Mouse (Mus musculus): ENCODE results near the gene Fem1a. TPM values are rescaled to one million over a fixed set of nuclear protein-coding genes. Genes with fewer than 3 reads are reported as not detected.
A peak's percentile ranks its signal among the peaks of the same experiment; 100 is the strongest.
"Not testable (repeated sequence)": the region's sequence is repeated elsewhere in the genome, so short reads cannot be mapped to it uniquely, and the experiment has no call there.

Fem1a gene
- polyA plus RNA-seq, 1 experiment from 2014 or later = 15.5 TPM

DNA sequence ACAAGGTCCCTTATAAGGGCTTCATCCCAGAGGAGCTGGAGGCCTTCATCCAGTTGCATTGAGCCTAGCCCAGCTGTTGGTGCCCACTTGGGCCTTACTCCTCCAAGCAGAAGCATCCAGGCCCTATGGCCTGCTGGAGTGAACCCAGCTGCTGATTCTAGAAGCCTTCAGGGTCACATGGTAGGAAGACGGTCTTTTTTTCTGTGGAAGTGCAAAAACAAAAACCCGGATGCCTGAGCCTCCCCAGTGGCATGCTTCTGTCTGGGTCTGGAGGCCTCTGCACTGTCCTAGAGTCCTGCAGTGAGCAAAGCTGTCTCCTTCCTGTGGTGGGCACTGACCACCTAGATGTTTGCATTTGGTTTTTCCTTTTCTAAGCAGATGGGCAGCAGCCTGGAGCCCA lies 2.2 kb downstream of the Fem1a start:
- 81% methylated on average over 2 of the region's 2 CpGs for WGBS
- H3K4me1 ChIP-seq (replicated peaks) = peaks cover 40% of the 10 kb centered on the region
- H3K36me3 ChIP-seq = peaks cover 55% of the 10 kb centered on the region
- H3K27ac ChIP-seq; H3K9me3 ChIP-seq; H3K4me3 ChIP-seq; DNase-seq (ENCODE audit: low spot score); H3K27me3 ChIP-seq (ENCODE audit: insufficient read depth, poor library complexity, severe bottlenecking): not testable (repeated sequence)

DNA sequence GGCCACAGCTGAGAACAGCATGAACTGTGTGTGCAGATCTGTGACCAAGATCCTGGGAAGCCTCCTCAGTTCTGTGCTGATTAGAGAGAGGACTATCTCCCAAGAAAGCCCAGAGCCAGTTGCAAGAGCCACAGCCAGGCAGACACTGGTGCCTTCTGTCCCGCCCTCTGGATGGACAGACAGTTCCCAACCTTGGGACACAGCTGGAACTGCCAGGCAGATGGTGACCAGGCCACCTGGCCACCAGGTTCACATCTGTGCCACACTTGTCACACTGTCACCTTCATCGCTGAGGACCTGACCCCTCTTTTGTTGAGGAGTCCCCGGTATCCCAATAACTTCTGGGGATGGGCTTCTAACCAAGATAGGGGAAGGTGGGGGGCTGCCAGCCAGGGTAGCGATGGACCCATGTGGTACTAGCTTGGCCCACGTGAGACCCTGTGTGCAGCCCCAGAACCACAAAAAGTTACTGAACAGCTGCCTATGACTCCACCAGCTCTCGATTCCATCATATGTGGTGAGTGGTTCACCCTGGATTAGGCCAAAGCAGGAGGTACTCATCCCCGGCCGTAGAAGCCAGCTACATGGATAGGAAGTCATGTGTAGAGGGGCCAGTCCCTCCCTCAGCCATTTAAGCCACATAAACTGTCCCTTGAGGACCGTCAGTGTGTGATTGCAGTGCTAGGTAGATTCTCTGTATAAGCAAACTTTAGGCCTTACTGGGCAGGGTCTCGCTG lies 2.9 kb downstream of the Fem1a start:
- H3K4me3 ChIP-seq = peak overlapping the region; percentile 9; the same call in 1 of the 2 replicates
- WGBS = 92% methylated on average over 10 of the region's 10 CpGs
- no peaks in the 10 kb centered on the region for H3K27me3 ChIP-seq (ENCODE audit: insufficient read depth, poor library complexity, severe bottlenecking)
- H3K27ac ChIP-seq = no peak overlapping the region
- H3K4me1 ChIP-seq (replicated peaks) = peaks cover 40% of the 10 kb centered on the region
- H3K36me3 ChIP-seq = peaks cover 55% of the 10 kb centered on the region
- no peak for DNase-seq (ENCODE audit: low spot score)
- no peaks in the 10 kb centered on the region for H3K9me3 ChIP-seq

DNA sequence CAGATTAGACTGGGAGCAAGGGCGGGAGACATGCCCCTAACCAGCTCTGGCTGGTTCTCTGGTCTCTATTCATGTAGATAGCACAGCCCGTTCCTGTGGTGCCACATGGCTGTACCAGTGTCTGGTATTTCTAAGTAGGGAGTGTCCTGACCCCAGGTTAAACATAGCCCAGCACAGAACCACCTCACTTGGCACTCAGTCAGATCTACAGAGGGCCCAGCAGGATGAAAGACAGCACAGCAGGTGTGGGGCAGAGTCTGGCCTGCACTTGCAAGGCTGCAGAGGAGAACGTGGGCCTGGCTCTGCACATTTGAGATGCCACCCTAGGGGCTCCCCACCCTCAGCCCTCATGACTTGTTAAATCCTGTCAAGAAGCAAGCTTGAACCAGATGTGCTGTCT lies 4.6 kb downstream of the Fem1a start:
- no peaks in the 10 kb centered on the region for H3K27me3 ChIP-seq (ENCODE audit: insufficient read depth, poor library complexity, severe bottlenecking)
- WGBS = 79% methylated on average over 3 of the region's 3 CpGs
- H3K27ac ChIP-seq = no peak overlapping the region
- H3K4me3 ChIP-seq = no peak overlapping the region
- no peaks in the 10 kb centered on the region for H3K9me3 ChIP-seq
- peaks cover 36% of the 10 kb centered on the region for H3K4me1 ChIP-seq (replicated peaks)
- DNase-seq (ENCODE audit: low spot score) = no peak
- H3K36me3 ChIP-seq = peaks cover 65% of the 10 kb centered on the region

DNA sequence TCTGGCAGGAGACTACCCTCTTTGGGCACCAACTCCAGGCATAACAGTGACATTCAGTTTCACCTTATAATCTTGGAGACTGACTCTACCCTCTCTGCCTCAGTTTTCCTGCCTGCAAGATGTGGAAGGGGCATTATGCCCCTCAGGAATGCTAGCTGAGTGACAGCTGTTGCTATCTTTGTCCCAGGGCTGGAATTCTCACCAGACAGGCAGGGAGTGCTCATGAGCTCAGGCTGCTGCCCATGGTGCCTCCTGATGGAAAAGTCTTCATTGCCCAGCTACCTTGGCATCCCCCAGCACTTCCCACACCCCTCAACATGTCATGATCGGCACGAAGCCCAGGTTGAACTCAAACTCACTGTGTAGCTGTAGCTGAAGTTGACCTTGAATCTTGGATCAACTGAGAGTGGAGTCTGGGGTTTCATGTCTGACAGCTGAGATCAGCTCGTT lies 6.1 kb downstream of the Fem1a start:
- no peaks in the 10 kb centered on the region for H3K9me3 ChIP-seq
- 88% methylated on average over 3 of the region's 3 CpGs for WGBS
- no peak overlapping the region for H3K27ac ChIP-seq
- peaks cover 63% of the 10 kb centered on the region for H3K36me3 ChIP-seq
- no peak overlapping the region for H3K4me3 ChIP-seq
- peaks cover 29% of the 10 kb centered on the region for H3K4me1 ChIP-seq (replicated peaks)
- H3K27me3 ChIP-seq (ENCODE audit: insufficient read depth, poor library complexity, severe bottlenecking) = no peaks in the 10 kb centered on the region
- DNase-seq (ENCODE audit: low spot score) = no peak

DNA sequence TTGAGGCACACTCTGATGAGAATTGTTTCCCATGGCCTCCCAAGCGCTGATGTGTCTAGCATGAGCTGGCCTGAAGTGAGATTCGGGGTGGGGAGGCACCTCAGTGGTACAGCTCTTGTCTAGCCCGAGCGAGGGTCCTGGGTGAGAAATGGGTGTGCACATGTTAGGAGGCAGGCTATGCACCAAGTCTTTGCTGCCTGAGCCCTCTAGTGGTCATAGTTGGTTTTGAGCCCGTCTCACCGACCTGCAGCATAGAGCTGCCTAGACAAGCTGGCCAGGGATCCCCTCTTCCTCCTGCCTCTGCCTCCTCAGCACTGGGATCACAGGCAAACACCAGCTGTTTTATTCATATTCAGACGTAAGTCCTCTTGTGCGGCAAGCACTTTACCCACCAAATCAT lies 7.4 kb downstream of the Fem1a start:
- H3K4me1 ChIP-seq (replicated peaks) = peaks cover 15% of the 10 kb centered on the region
- no peak overlapping the region for H3K27ac ChIP-seq
- peak; percentile 79 for DNase-seq (ENCODE audit: low spot score)
- no peak overlapping the region for H3K4me3 ChIP-seq
- peaks cover 51% of the 10 kb centered on the region for H3K36me3 ChIP-seq
- H3K9me3 ChIP-seq = no peaks in the 10 kb centered on the region
- no peaks in the 10 kb centered on the region for H3K27me3 ChIP-seq (ENCODE audit: insufficient read depth, poor library complexity, severe bottlenecking)
- WGBS = 22% methylated on average over 8 of the region's 8 CpGs

DNA sequence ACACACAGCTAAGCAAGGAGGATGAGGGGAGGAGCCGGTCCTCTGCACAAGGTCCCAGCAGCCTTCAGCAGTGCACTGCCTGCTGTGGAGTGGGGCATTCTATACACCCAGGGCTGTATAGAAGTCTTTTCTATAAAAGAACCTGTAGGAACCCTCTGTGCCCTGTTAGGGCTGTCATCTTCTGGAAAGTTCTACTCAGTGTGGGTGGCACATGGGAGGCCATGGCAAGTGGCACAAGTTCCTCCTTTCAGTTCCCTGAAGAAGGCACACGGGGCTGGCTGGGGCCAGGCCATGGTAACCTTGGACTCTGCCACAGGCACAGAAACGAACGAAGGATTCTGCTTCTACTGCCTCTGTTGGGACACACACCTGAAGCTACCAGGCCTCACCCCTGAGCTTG lies 8.4 kb downstream of the Fem1a start:
- peaks cover 13% of the 10 kb centered on the region for H3K4me1 ChIP-seq (replicated peaks)
- 92% methylated on average over 4 of the region's 4 CpGs for WGBS

DNA sequence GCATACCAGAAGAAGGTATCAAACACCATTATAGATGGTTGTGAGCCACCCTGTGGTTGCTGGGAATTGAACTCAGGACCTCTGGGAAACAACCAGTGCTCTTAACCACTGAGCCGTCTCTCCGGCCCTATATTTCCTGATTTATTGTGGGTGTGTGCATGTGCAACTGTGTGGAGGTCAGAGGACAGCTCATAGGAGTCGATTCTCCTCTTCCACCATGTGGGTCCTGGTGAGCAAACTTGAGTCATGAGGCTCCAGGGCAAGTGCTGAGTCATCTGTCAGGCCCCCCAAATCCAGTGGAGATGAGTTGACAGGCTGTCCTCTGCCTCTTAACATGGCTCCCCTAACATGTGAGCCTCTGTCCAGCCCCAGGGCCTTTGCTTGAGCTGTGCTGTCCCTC lies 9.3 kb downstream of the Fem1a start:
- DNase-seq (ENCODE audit: low spot score) = no peak
- Histone ChIP-seq H3K27ac (no peak overlapping the region), H3K9me3 (no peaks in the 10 kb centered on the region)

More for the DNA sequence above, 8.4 kb downstream of the Fem1a start:
- Histone ChIP-seq H3K4me3 (no peak overlapping the region), H3K36me3 (peaks cover 43% of the 10 kb centered on the region), H3K27ac (no peak overlapping the region), H3K9me3 (no peaks in the 10 kb centered on the region), H3K27me3 (ENCODE audit: insufficient read depth, poor library complexity, severe bottlenecking) (no peaks in the 10 kb centered on the region)
- DNase-seq (ENCODE audit: low spot score) = no peak

DNA sequence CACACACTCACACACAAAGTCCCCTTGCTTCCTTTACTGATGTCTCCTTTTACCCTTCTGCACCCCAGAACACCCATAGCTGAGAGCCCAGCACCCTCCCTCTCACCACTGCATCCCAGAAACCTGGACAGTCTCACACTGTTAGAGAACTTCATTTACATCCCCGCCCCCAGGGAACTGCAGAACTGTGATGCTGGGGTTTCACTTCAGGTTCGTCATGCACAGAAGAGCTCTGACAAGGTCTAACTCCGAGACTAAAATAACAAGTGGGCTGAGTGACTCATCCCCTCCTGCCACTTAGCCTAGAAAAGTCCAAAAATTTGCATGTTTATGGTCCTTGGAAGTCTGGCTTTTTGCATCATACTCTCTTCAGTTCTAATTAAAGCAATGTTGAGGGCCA lies 9.7 kb downstream of the Fem1a start:
- no peak for DNase-seq (ENCODE audit: low spot score)
- H3K27me3 ChIP-seq (ENCODE audit: insufficient read depth, poor library complexity, severe bottlenecking) = no peaks in the 10 kb centered on the region
- no peak overlapping the region for H3K4me3 ChIP-seq
- peaks cover 43% of the 10 kb centered on the region for H3K36me3 ChIP-seq
- peaks cover 10% of the 10 kb centered on the region for H3K4me1 ChIP-seq (replicated peaks)
- H3K9me3 ChIP-seq = no peaks in the 10 kb centered on the region
- 64% methylated on average over 3 of the region's 3 CpGs for WGBS
- no peak overlapping the region for H3K27ac ChIP-seq

More for the DNA sequence above, 9.3 kb downstream of the Fem1a start:
- H3K36me3 ChIP-seq = peaks cover 43% of the 10 kb centered on the region
- WGBS = 87% methylated on average over 3 of the region's 3 CpGs
- no peaks in the 10 kb centered on the region for H3K27me3 ChIP-seq (ENCODE audit: insufficient read depth, poor library complexity, severe bottlenecking)
- H3K4me3 ChIP-seq = no peak overlapping the region
- H3K4me1 ChIP-seq (replicated peaks) = peaks cover 10% of the 10 kb centered on the region

DNA sequence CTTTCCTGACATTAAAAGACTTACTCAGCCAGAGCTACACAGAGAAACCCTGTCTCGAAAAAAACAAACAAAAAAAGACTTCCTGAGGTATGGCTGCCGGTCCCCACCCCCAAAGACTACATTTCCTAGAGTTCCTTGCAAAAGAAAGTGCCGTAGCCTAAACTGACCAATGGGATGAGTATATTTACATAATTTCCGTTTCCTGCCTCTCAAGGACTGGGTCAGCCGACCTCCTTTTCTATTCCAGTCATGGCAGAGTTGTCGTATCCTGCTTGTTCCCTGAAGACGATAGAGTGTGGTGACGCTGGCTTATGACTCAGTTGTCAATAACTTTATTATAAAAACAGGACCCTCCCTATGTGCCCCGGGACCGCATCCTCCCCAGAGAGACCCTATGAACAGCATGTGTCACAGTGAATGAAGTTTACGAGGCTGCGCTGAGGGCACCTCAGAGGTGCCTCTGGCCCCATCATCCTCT lies 12.6 kb downstream of the Fem1a start:
- H3K36me3 ChIP-seq = peaks cover 31% of the 10 kb centered on the region
- peaks cover 7% of the 10 kb centered on the region for H3K4me1 ChIP-seq (replicated peaks)
- H3K27ac ChIP-seq = peak overlapping the region; percentile 88
- no peaks in the 10 kb centered on the region for H3K9me3 ChIP-seq
- 25% methylated on average over 12 of the region's 12 CpGs for whole genome bisulfite sequencing
- H3K4me3 ChIP-seq = peak overlapping the region; percentile 52
- no peaks in the 10 kb centered on the region for H3K27me3 ChIP-seq (ENCODE audit: insufficient read depth, poor library complexity, severe bottlenecking)
- peak; percentile 58 for DNase-seq (ENCODE audit: low spot score)

DNA sequence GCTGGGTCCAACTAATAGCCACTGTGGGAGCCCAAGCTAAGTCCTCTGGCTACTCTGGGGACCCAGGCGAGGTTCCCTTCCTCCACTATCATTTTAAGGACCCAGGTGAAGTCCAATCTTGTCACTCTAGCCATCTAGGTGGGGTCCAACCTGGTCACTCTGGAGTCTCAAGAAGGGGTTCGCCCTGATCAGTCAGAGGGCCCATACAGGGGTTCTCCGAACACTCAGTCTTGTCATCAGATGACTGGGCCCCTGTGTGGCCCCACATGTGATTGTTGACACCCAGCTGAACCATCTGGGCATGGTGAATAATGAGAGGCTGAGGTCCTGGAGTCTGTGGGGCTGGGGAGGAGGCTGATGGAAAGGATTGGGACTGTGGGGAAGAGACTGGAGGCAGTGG lies 13.1 kb downstream of the Fem1a start:
- Histone ChIP-seq H3K36me3 (peaks cover 29% of the 10 kb centered on the region), H3K27ac (peak overlapping the region; percentile 88), H3K4me3 (peak overlapping the region; percentile 52), H3K4me1 (replicated peaks) (peaks cover 7% of the 10 kb centered on the region), H3K27me3 (ENCODE audit: insufficient read depth, poor library complexity, severe bottlenecking) (no peaks in the 10 kb centered on the region), H3K9me3 (no peaks in the 10 kb centered on the region)
- DNase-seq (ENCODE audit: low spot score) = no peak
- 72% methylated on average over 3 of the region's 3 CpGs for WGBS

DNA sequence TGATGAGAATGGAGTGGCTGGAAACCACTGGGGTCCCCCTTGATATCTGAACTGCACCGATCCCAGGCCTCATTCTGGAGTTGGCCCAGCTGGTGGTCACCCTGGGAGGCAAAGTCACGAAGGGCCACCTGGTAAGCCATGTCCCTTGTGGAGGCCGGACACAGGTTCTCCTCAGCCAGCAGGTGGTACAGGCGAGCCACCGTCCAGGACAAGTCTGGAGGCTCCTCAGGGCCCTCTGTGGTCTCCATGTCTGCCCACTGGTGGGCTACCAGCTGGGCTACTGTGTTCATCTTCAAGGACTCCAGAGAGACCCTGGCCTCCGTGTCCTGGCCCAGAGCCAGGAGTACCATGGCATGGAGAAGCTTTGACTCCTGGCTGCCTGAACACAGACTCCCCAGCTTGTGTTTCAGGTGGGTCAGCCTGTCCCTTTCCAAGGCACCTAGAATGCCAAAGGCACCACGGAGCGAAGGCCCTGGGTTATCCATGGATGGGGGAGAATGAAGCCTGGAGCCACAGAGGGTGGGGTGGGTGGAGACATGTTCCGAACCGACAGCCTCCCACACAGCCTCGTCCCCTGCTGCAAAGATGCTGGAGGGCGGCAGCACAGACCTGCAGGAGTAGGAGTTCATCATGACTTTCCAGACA lies 15.1 kb downstream of the Fem1a start:
- H3K9me3 ChIP-seq = no peaks in the 10 kb centered on the region
- H3K4me3 ChIP-seq = no peak overlapping the region
- DNase-seq (ENCODE audit: low spot score) = no peak
- no peaks in the 10 kb centered on the region for H3K27me3 ChIP-seq (ENCODE audit: insufficient read depth, poor library complexity, severe bottlenecking)
- 84% methylated on average over 12 of the region's 12 CpGs for WGBS
- H3K27ac ChIP-seq = no peak overlapping the region
- H3K36me3 ChIP-seq = peaks cover 22% of the 10 kb centered on the region
- H3K4me1 ChIP-seq (replicated peaks) = peaks cover 19% of the 10 kb centered on the region

DNA sequence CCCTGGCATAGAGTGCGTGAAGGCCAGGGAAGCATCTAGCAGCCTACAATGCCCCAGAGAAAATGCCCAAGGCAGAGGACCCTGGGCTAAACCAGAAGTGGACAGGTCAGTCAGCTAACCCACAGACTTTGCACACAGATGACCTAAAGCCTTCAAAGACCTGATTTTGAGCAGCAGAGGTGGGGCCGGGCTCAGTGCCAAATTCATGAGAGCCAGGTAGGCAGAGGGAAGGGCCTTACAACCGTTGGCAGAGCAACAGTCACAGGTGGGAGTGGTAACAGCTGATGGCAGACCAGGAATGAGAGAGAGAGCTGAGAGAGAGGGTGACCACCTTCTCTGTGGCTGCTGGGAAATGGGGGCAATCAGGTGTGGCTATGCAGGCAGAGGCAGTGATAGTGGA lies 16.0 kb downstream of the Fem1a start:
- no peak overlapping the region for H3K27ac ChIP-seq
- H3K4me3 ChIP-seq = no peak overlapping the region
- WGBS = 77% methylated on average over 3 of the region's 3 CpGs
- H3K9me3 ChIP-seq = no peaks in the 10 kb centered on the region
- no peak for DNase-seq (ENCODE audit: low spot score)
- peaks cover 28% of the 10 kb centered on the region for H3K4me1 ChIP-seq (replicated peaks)
- peaks cover 22% of the 10 kb centered on the region for H3K36me3 ChIP-seq
- no peaks in the 10 kb centered on the region for H3K27me3 ChIP-seq (ENCODE audit: insufficient read depth, poor library complexity, severe bottlenecking)

DNA sequence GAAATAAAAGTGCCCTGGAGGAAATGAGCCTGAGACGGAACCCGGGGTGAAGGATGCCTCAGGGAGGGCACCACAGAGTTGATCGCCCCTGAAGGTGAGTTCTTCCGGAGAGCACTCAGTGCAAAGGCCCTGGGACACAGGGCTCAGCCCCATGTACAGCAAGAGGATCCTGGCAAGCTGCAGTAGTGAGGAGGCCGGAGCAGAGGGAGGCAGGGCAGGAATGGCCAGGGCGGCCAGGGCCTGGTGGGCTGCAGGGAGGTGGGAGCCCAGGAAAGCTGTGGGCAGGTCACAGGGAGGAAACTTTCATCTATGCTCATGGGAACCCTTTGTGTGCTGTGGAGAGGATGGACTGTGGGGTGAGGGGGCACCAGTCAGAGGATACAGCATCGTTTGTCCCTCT lies 16.9 kb downstream of the Fem1a start:
- DNase-seq (ENCODE audit: low spot score) = no peak
- no peaks in the 10 kb centered on the region for H3K9me3 ChIP-seq
- peaks cover 22% of the 10 kb centered on the region for H3K36me3 ChIP-seq
- peaks cover 30% of the 10 kb centered on the region for H3K4me1 ChIP-seq (replicated peaks)
- H3K27ac ChIP-seq = no peak overlapping the region
- H3K4me3 ChIP-seq = no peak overlapping the region
- WGBS = 89% methylated on average over 7 of the region's 7 CpGs
- H3K27me3 ChIP-seq (ENCODE audit: insufficient read depth, poor library complexity, severe bottlenecking) = no peaks in the 10 kb centered on the region
